Mouse (Mus musculus) CH12.LX (cell line): ENCODE measurements around the gene Ppp2r3a. TPM values are rescaled to one million over a fixed set of nuclear protein-coding genes. Genes with fewer than 3 reads are reported as not detected.

ENCODE experiments used
- DNase-seq: peaks from one replicate; pipeline ENCODE4 v3.0.0-alpha.2; 2013; ENCODE audit errors: extremely low read depth
- H3K27ac ChIP-seq: 2 replicates; pipeline ENCODE4 v1.5.1; 2012; ENCODE audit warnings: low read depth, mild to moderate bottlenecking, control low read depth, moderate library complexity; ENCODE audit not compliant: insufficient read depth
- H3K27me3 ChIP-seq: replicated peaks from 2 replicates; pipeline ENCODE3; 2012; ENCODE audit warnings: inconsistent platforms
- H3K36me3 ChIP-seq, 2 experiments: replicated peaks in 1 of 2; 2 replicates each; pipeline versions ENCODE3 to v1.6.1; 2012; ENCODE audit warnings: inconsistent platforms in 1 of 2, low read length in 1 of 2, mild to moderate bottlenecking in 1 of 2, mixed read lengths in 1 of 2, moderate library complexity in 1 of 2; ENCODE audit not compliant: control insufficient read depth in 1 of 2, insufficient read depth in 1 of 2
- H3K4me1 ChIP-seq, 2 experiments: 2 replicates each; pipeline ENCODE4 v1.6.1; 2012; ENCODE audit warnings: inconsistent platforms in 1 of 2, moderate library complexity in 1 of 2; ENCODE audit not compliant: insufficient read depth in 2 of 2, control insufficient read depth in 1 of 2
- H3K4me2 ChIP-seq: 2 replicates; pipeline ENCODE4 v1.6.1; 2012; ENCODE audit warnings: low read depth, mild to moderate bottlenecking, control low read depth; ENCODE audit not compliant: poor library complexity, insufficient read depth, severe bottlenecking
- H3K4me3 ChIP-seq, 3 experiments: fragments of 150-350 bp in 1 of 3; sonication (generic) in 1 of 3; replicated peaks in 1 of 3; 2 replicates each; pipeline versions ENCODE3 to v1.5.1; 2011 to 2012; ENCODE audit warnings: low read depth in 2 of 3, low read length in 2 of 3, mild to moderate bottlenecking in 2 of 3, moderate library complexity in 2 of 3, control low read depth in 1 of 3, improper control_type of control experiment in 1 of 3, inconsistent platforms in 1 of 3, mixed read lengths in 1 of 3; ENCODE audit not compliant: poor library complexity in 1 of 3
- H3K79me2 ChIP-seq: replicated peaks from 2 replicates; pipeline ENCODE4 v1.6.1; 2012; ENCODE audit warnings: mild to moderate bottlenecking, moderate library complexity; ENCODE audit not compliant: control insufficient read depth, poor library complexity, insufficient read depth, severe bottlenecking; ENCODE audit errors: extremely low read depth
- H3K9ac ChIP-seq: 2 replicates; pipeline ENCODE4 v1.6.1; 2012; ENCODE audit warnings: low read depth, mild to moderate bottlenecking, control low read depth, moderate library complexity; ENCODE audit not compliant: insufficient read depth
- H3K9me3 ChIP-seq: replicated peaks from 2 replicates; pipeline ENCODE3; 2012; ENCODE audit warnings: low read length, inconsistent platforms, mixed read lengths
- BHLHE40 ChIP-seq: IDR thresholded peaks from 2 replicates; pipeline ENCODE4 v1.6.1; 2011; ENCODE audit warnings: mild to moderate bottlenecking, low read depth, low read length, improper control_type of control experiment
- CHD2 ChIP-seq: IDR thresholded peaks from 2 replicates; pipeline ENCODE4 v1.6.1; 2011; ENCODE audit warnings: low read length, improper control_type of control experiment
- E2F4 ChIP-seq: IDR thresholded peaks from 2 replicates; pipeline ENCODE4 v1.6.1; 2011; ENCODE audit warnings: low read depth, low read length, improper control_type of control experiment; ENCODE audit not compliant: insufficient replicate concordance
- EP300 ChIP-seq: IDR thresholded peaks from 2 replicates; pipeline ENCODE4 v1.6.1; 2011; ENCODE audit warnings: low read length, improper control_type of control experiment
- GABPA ChIP-seq: IDR thresholded peaks from 2 replicates; pipeline ENCODE4 v1.6.1; 2012; ENCODE audit warnings: low read depth, low read length, improper control_type of control experiment, inconsistent platforms; ENCODE audit not compliant: insufficient replicate concordance
- HCFC1 ChIP-seq: IDR thresholded peaks from 2 replicates; pipeline ENCODE4 v1.6.1; 2012; ENCODE audit warnings: low read depth, mild to moderate bottlenecking, inconsistent platforms, low read length, improper control_type of control experiment
- JUN ChIP-seq: IDR thresholded peaks from 2 replicates; pipeline ENCODE4 v1.6.1; 2011; ENCODE audit warnings: low read depth, mild to moderate bottlenecking, low read length, improper control_type of control experiment, moderate library complexity; ENCODE audit not compliant: insufficient read depth
- KAT2A ChIP-seq: IDR thresholded peaks from 2 replicates; pipeline ENCODE4 v1.6.1; 2012; ENCODE audit warnings: low read length, improper control_type of control experiment, inconsistent platforms; ENCODE audit not compliant: insufficient replicate concordance
- MAZ ChIP-seq: IDR thresholded peaks from 2 replicates; pipeline ENCODE4 v1.6.1; 2012; ENCODE audit warnings: low read depth, mild to moderate bottlenecking, inconsistent platforms, low read length, improper control_type of control experiment, moderate library complexity
- MEF2A ChIP-seq: IDR thresholded peaks from 2 replicates; pipeline ENCODE4 v1.6.1; 2014; ENCODE audit warnings: low read depth, mild to moderate bottlenecking, inconsistent platforms, low read length, improper control_type of control experiment, borderline replicate concordance
- MXI1 ChIP-seq: IDR thresholded peaks from 2 replicates; pipeline ENCODE4 v1.6.1; 2011; ENCODE audit warnings: mild to moderate bottlenecking, low read depth, low read length, improper control_type of control experiment
- NELFE ChIP-seq: IDR thresholded peaks from 2 replicates; pipeline ENCODE4 v1.6.1; 2011; ENCODE audit warnings: low read depth, low read length, improper control_type of control experiment
- NRF1 ChIP-seq: IDR thresholded peaks from 2 replicates; pipeline ENCODE4 v1.6.1; 2014; ENCODE audit warnings: low read depth, mild to moderate bottlenecking, inconsistent platforms, low read length, improper control_type of control experiment, moderate library complexity
- PAX5 ChIP-seq: IDR thresholded peaks from 2 replicates; pipeline ENCODE4 v1.6.1; 2012; ENCODE audit warnings: low read length, inconsistent platforms, mixed read lengths
- POLR2AphosphoS2 ChIP-seq: IDR thresholded peaks from 2 replicates; pipeline ENCODE4 v1.6.1; 2011; ENCODE audit warnings: low read depth, low read length, improper control_type of control experiment
- SMC3 ChIP-seq: IDR thresholded peaks from 2 replicates; pipeline ENCODE4 v1.6.1; 2011; ENCODE audit warnings: low read depth, low read length, improper control_type of control experiment
- TCF12 ChIP-seq: IDR thresholded peaks from 2 replicates; pipeline ENCODE4 v1.6.1; 2014; ENCODE audit warnings: low read depth, mild to moderate bottlenecking, inconsistent platforms, low read length, improper control_type of control experiment
- UBTF ChIP-seq: IDR thresholded peaks from 2 replicates; pipeline ENCODE4 v1.6.1; 2012; ENCODE audit warnings: low read depth, mild to moderate bottlenecking, inconsistent platforms, low read length, improper control_type of control experiment, moderate library complexity
- USF1 ChIP-seq: IDR thresholded peaks from 2 replicates; pipeline ENCODE4 v1.6.1; 2014; ENCODE audit warnings: low read depth, mild to moderate bottlenecking, inconsistent platforms, low read length, improper control_type of control experiment
- ZC3H11A ChIP-seq: IDR thresholded peaks from 2 replicates; pipeline ENCODE4 v1.6.1; 2012; ENCODE audit warnings: low read depth, mild to moderate bottlenecking, inconsistent platforms, low read length, improper control_type of control experiment
- ZKSCAN1 ChIP-seq: IDR thresholded peaks from 2 replicates; pipeline ENCODE4 v1.6.1; 2012; ENCODE audit warnings: low read depth, inconsistent platforms, low read length, improper control_type of control experiment, borderline replicate concordance
- ZNF384 ChIP-seq: IDR thresholded peaks from 2 replicates; pipeline ENCODE4 v1.6.1; 2012; ENCODE audit warnings: low read depth, low read length, improper control_type of control experiment, inconsistent platforms
- dilution Hi-C: fragments of 300-500 bp; cut with MboI; formaldehyde crosslinking; loops from 2 replicates; pipeline ENCODE4 v1.14.3; 2020; ENCODE audit warnings: low sequenced_read_pairs; ENCODE audit not compliant: extremely low pct_unique_long_range_greater_than_20kb, extremely low pct_ligation_motif_present
- in situ Hi-C: fragments of 300-500 bp; cut with MboI; formaldehyde crosslinking; loops from 3 replicates; pipeline ENCODE4 v1.14.3; 2019; ENCODE audit warnings: low sequenced_read_pairs, low pct_ligation_motif_present, low pct_unique_long_range_greater_than_20kb, mixed read lengths
- polyA plus RNA-seq: library from polyadenylated mRNA; unstranded; fragments of >175 nt; gene quantifications from 2 replicates; pipeline ENCODE4 v1.2.1, GENCODE M21; 2012; ENCODE audit warnings: low read depth; ENCODE audit not compliant: insufficient read length
- total RNA-seq, 2 experiments: library from RNA; depleted of rRNA; stranded (reverse); fragments of 300-350 nt in 1 of 2; fragments of >200 nt in 1 of 2; gene quantifications; 2 replicates each; pipeline ENCODE4 v1.2.3; 2012 to 2014

Gene Ppp2r3a
- total and polyA plus RNA-seq, 3 experiments, result 1.2 to 2.1 (median 1.8) TPM

DNA sequence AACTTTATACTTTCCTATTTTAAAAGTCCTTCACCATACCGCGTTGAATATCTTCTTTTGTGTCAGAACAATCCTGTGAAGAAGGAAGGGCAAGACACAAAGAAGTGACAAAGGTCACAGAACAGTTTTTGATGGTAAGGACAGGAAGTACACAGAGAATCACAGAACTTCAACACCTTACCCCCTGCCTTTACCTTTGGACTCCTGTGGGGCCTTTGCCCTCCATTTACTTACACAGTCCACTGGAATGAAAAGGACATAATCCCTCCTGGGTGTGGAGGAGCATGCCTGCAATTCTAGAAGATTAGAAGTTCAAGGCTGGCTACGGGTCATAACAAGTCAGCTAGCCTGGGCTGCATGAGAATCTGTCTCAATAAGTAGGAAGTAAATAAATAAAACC lies 1.5 kb upstream of the Ppp2r3a start:
- Histone ChIP-seq H3K4me3 (no peak overlapping the region), H3K4me1 (no peaks in the 10 kb centered on the region), H3K79me2 (no peaks in the 10 kb centered on the region), H3K27me3 (peaks cover 3% of the 10 kb centered on the region), H3K9me3 (no peaks in the 10 kb centered on the region), H3K27ac (no peak overlapping the region), H3K36me3 (no peaks in the 10 kb centered on the region), H3K4me2 (no peak overlapping the region), H3K9ac (no peak overlapping the region)
- no peak for DNase-seq
- dilution Hi-C loops, result no loop called here
- TF ChIP-seq USF1 (no peak), POLR2AphosphoS2 (no peak), SMC3 (no peak)
- in situ Hi-C loops, result no loop called here

DNA sequence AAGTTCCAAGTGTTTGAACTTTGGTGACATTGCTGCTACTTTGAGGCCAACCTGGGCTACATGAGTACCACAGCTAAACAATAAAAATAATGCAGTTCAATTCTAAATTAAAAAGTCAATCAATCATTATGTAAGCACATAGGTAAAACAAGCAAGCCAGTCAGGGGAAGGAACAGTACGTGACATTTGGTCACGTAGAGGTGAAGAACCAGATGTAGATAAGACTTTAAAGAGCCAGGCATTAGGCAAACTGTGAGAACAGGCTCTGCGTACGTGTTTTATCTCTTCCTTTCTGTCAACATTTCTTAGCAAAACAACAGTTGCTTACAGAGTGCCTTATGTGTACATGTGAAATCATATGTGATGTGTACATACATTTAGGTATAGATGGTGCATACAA lies 946 bp upstream of the Ppp2r3a start:
- no peak overlapping the region for H3K27ac ChIP-seq
- no peaks in the 10 kb centered on the region for H3K9me3 ChIP-seq
- no peaks in the 10 kb centered on the region for H3K79me2 ChIP-seq
- no peak overlapping the region for H3K4me2 ChIP-seq
- H3K27me3 ChIP-seq, result peaks cover 3% of the 10 kb centered on the region
- DNase-seq, result no peak
- in situ Hi-C loops, result no loop called here
- H3K4me3 ChIP-seq, result no peak overlapping the region
- H3K9ac ChIP-seq, result no peak overlapping the region
- no peaks in the 10 kb centered on the region for H3K36me3 ChIP-seq
- no peaks in the 10 kb centered on the region for H3K4me1 ChIP-seq
- TF ChIP-seq CHD2 (no peak), ZNF384 (no peak), NELFE (no peak), E2F4 (no peak), ZC3H11A (no peak), JUN (no peak), HCFC1 (no peak), TCF12 (no peak), EP300 (no peak), MEF2A (no peak), ZKSCAN1 (no peak), UBTF (no peak), MAZ (no peak), BHLHE40 (no peak), MXI1 (no peak), PAX5 (no peak), GABPA (no peak), KAT2A (no peak), NRF1 (no peak)
- dilution Hi-C loops, result no loop called here
